Mouse (Mus musculus) left cerebral cortex, adult 18-20 months (tissue): Measurements from ENCODE around the gene Gm19965. TPM values are rescaled to one million over a fixed set of nuclear protein-coding genes. Genes with fewer than 3 reads are reported as not detected.

ENCODE experiments used
- DNase-seq, 2 experiments: peaks; one replicate each; pipeline ENCODE4 v3.0.0; 2021 to 2022; ENCODE audit warnings: low spot score in 2 of 2, mixed read lengths in 1 of 2
- long read RNA-seq, 2 experiments: library from polyadenylated mRNA; stranded (forward); transcript quantifications; one replicate each; pipeline ENCODE4 v2.0.0; 2021
- total RNA-seq, 2 experiments: library from RNA; stranded (reverse); gene quantifications; 2 replicates each; pipeline ENCODE4 v1.2.3; 2021

Gene Gm19965
- not detected for total RNA-seq
- long read RNA-seq, experiment 1, result 0 reads
- long read RNA-seq, experiment 2, result 0 reads

- no peak for DNase-seq
These were observed at the start of gene Gm19965 for GRCm38 (mm10) chr1:116802683-116803082. Gene Gm19965 (plus strand): TSS chr1:116802983.

- DNase-seq, result no peak
These were observed 20.3 kb upstream of the Gm19965 start for GRCm38 (mm10) chr1:116782471-116782989.
